14 mouse cellular contexts compared by ENCODE assay signal in genomic region chr2:116852249-116852648, GRCm38 (mm10). TPM values are rescaled to one million over a fixed set of nuclear protein-coding genes. Genes with fewer than 3 reads are reported as not detected.
DNase-seq lines count a peak whose midpoint lies in the region; ATAC-seq and TF ChIP-seq lines count a peak whose summit lies in the region.
"Had no signal": no experiment of that assay in that cellular context is flagged by ENCODE, and none has a peak within 500 bp of the region (broad histone marks: within the 10 kb centered on the region; RNA-seq: fewer than 3 reads in every experiment).

No protein-coding gene starts in this region.

- peaks cover 15% of the 10 kb centered on the region for H3K4me1 ChIP-seq in heart, embryonic 13.5 days
- no peaks in the 10 kb centered on the region for H3K4me1 ChIP-seq in neural tube, embryonic 11.5 days (ENCODE audit: control insufficient read depth, insufficient read depth, low read length)
- H3K4me1 ChIP-seq in neural tube, embryonic 15.5 days: peaks cover 8% of the 10 kb centered on the region; the same call in 1 of the 2 replicates
- H3K4me1 ChIP-seq in kidney, adult 2 months (ENCODE audit: control insufficient read depth, insufficient read depth, low read length): 0 out of 2 replicates have a peak, but pooled peaks cover 5% of the 10 kb centered on the region
- no peaks in the 10 kb centered on the region for H3K4me1 ChIP-seq in stomach, embryonic 16.5 days (ENCODE audit: control insufficient read depth, insufficient read depth, low read length)

- intact Hi-C loops in heart, postnatal 36 days (cut with DNase I): no loop called here

- no peaks in the 10 kb centered on the region for H3K27me3 ChIP-seq in heart, embryonic 13.5 days (replicated peaks)
- no peaks in the 10 kb centered on the region for H3K27me3 ChIP-seq in neural tube, embryonic 11.5 days (ENCODE audit: control insufficient read depth, insufficient read depth, low read length)
- no peaks in the 10 kb centered on the region for H3K27me3 ChIP-seq in neural tube, embryonic 15.5 days (replicated peaks)
- H3K27me3 ChIP-seq in kidney, adult 2 months (replicated peaks; ENCODE audit: control insufficient read depth, insufficient read depth, low read length): no peaks in the 10 kb centered on the region
- no peaks in the 10 kb centered on the region for H3K27me3 ChIP-seq in stomach, embryonic 16.5 days (ENCODE audit: control insufficient read depth, insufficient read depth, low read length)
- H3K27me3 ChIP-seq: neural tube, embryonic 13.5 days had no signal

- no peak overlapping the region for H3K4me2 ChIP-seq in heart, embryonic 13.5 days
- H3K4me2 ChIP-seq in neural tube, embryonic 11.5 days (ENCODE audit: low read depth): no peak overlapping the region
- no peak overlapping the region for H3K4me2 ChIP-seq in neural tube, embryonic 15.5 days
- H3K4me2 ChIP-seq in stomach, embryonic 16.5 days (ENCODE audit: low read depth, low read length): no peak overlapping the region
- H3K4me2 ChIP-seq: neural tube, embryonic 13.5 days had no signal

- H3K27ac ChIP-seq in heart, embryonic 13.5 days (replicated peaks): peak overlapping the region; percentile 51
- no peak overlapping the region for H3K27ac ChIP-seq in neural tube, embryonic 11.5 days (ENCODE audit: low read depth, low read length)
- H3K27ac ChIP-seq in neural tube, embryonic 15.5 days (replicated peaks): no peak overlapping the region
- no peak overlapping the region for H3K27ac ChIP-seq in kidney, adult 2 months (ENCODE audit: insufficient read depth, low read depth, low read length)
- H3K27ac ChIP-seq in stomach, embryonic 16.5 days (ENCODE audit: low read length): peak overlapping the region; percentile 2; the same call in 1 of the 2 replicates
- H3K27ac ChIP-seq: gastrocnemius, adult 2 months; neural tube, embryonic 13.5 days had no signal

- DNase-seq in heart, postnatal 36 days: no peak
- DNase-seq in neural tube, embryonic 11.5 days (ENCODE audit: low spot score): peak; percentile 21
- peak; percentile 62 for DNase-seq in kidney, adult 2 months
- DNase-seq in ovary, postnatal 10 days (ENCODE audit: low spot score): no peak
- no peak for DNase-seq in adrenal gland, adult 8-10 months
- DNase-seq: adrenal gland, postnatal 14 days; gastrocnemius, adult 2 months; lung, postnatal 4 days had no signal

- TF ChIP-seq POLR2A in kidney, adult 2 months (IDR thresholded peaks at IDR 0.05; ENCODE audit: low read depth, low read length): no peak

- ATAC-seq in heart, embryonic 13.5 days (ENCODE audit: extremely low read depth, insufficient number of reproducible peaks, low FRiP score, low TSS enrichment): no peak
- no peak for ATAC-seq in neural tube, embryonic 11.5 days (ENCODE audit: insufficient read depth, low FRiP score, low TSS enrichment)
- ATAC-seq in neural tube, embryonic 15.5 days (ENCODE audit: low FRiP score): no peak
- peak; percentile 37; the same call in 1 of the 2 replicates for ATAC-seq in stomach, embryonic 16.5 days (ENCODE audit: insufficient read depth, low FRiP score)

- H3K9ac ChIP-seq in heart, embryonic 13.5 days: no peak overlapping the region
- no peak overlapping the region for H3K9ac ChIP-seq in neural tube, embryonic 11.5 days (ENCODE audit: low read length)
- no peak overlapping the region for H3K9ac ChIP-seq in neural tube, embryonic 15.5 days (replicated peaks)
- H3K9ac ChIP-seq in stomach, embryonic 16.5 days (ENCODE audit: low read length): no peak overlapping the region
- H3K9ac ChIP-seq: neural tube, embryonic 13.5 days had no signal

- H3K4me3 ChIP-seq in heart, embryonic 13.5 days: no peak overlapping the region
- H3K4me3 ChIP-seq in neural tube, embryonic 11.5 days (ENCODE audit: low read depth, low read length): no peak overlapping the region
- H3K4me3 ChIP-seq in neural tube, embryonic 15.5 days (replicated peaks): no peak overlapping the region
- no peak overlapping the region for H3K4me3 ChIP-seq in kidney, adult 2 months (ENCODE audit: insufficient read depth, low read depth, low read length)
- no peak overlapping the region for H3K4me3 ChIP-seq in stomach, embryonic 16.5 days (replicated peaks; ENCODE audit: low read length)
- H3K4me3 ChIP-seq: gastrocnemius, adult 2 months; neural tube, embryonic 13.5 days had no signal

- TF ChIP-seq CTCF in kidney, adult 2 months (conservative IDR thresholded peaks at IDR 0.05; ENCODE audit: insufficient read depth, insufficient read length, low read depth, low read length): no peak

- 25% methylated on average over 5 of the region's 5 CpGs for WGBS in heart, embryonic 13.5 days
- WGBS in neural tube, embryonic 11.5 days: 58% methylated on average over 5 of the region's 5 CpGs
- 35% methylated on average over 5 of the region's 5 CpGs for WGBS in neural tube, embryonic 15.5 days
- WGBS in kidney, adult 2 months: 22% methylated on average over 5 of the region's 5 CpGs
- WGBS in stomach, embryonic 16.5 days: 36% methylated on average over 5 of the region's 5 CpGs

- no peaks in the 10 kb centered on the region for H3K36me3 ChIP-seq in heart, embryonic 13.5 days
- H3K36me3 ChIP-seq in neural tube, embryonic 11.5 days (ENCODE audit: control insufficient read depth, insufficient read depth, low read length): no peaks in the 10 kb centered on the region
- H3K36me3 ChIP-seq in neural tube, embryonic 15.5 days: no peaks in the 10 kb centered on the region
- H3K36me3 ChIP-seq in kidney, adult 2 months (ENCODE audit: control insufficient read depth, insufficient read depth, low read length): no peaks in the 10 kb centered on the region
- no peaks in the 10 kb centered on the region for H3K36me3 ChIP-seq in stomach, embryonic 16.5 days (ENCODE audit: control insufficient read depth, insufficient read depth, low read length)
- H3K36me3 ChIP-seq: neural tube, embryonic 13.5 days had no signal

- no peaks in the 10 kb centered on the region for H3K9me3 ChIP-seq in heart, embryonic 13.5 days
- H3K9me3 ChIP-seq in neural tube, embryonic 11.5 days (ENCODE audit: control insufficient read depth, low read length): no peaks in the 10 kb centered on the region
- H3K9me3 ChIP-seq in neural tube, embryonic 15.5 days (replicated peaks): no peaks in the 10 kb centered on the region
- no peaks in the 10 kb centered on the region for H3K9me3 ChIP-seq in stomach, embryonic 16.5 days (replicated peaks; ENCODE audit: control insufficient read depth, low read length)
- H3K9me3 ChIP-seq: neural tube, embryonic 13.5 days had no signal

RNA-seq across cellular contexts. Expression of gene Tmco5, which starts 26.2 kb away (rescaled TPM):
- polyA plus RNA-seq in heart, embryonic 13.5 days (2015; fragmentation: Nextera tagmentation; extraction: Ambion mirVana): not detected in 2 replicates
- not detected for total RNA-seq in heart, postnatal 36 days (2021)
- polyA plus RNA-seq in neural tube, embryonic 11.5 days (2014; fragmentation: Nextera tagmentation; extraction: Ambion mirVana): not detected in 2 replicates
- not detected in 2 replicates for polyA plus RNA-seq in neural tube, embryonic 15.5 days (2015; fragmentation: Nextera tagmentation; extraction: Ambion mirVana)
- polyA plus RNA-seq in kidney, adult 2 months (2012; rRNA removed): 0.38 TPM in 1 of 2 replicates, not detected in the other
- polyA plus RNA-seq in stomach, embryonic 16.5 days (2015; fragmentation: Nextera tagmentation; extraction: Ambion mirVana): not detected in 2 replicates
- total RNA-seq in adrenal gland, adult 8-10 months (2022): not detected
- total RNA-seq: adrenal gland, postnatal 14 days; gastrocnemius, adult 2 months had no signal
- polyA plus RNA-seq: embryonic facial prominence, embryonic 11.5 days; neural tube, embryonic 13.5 days; spleen, adult 2 months had no signal

Comparison
In these comparisons a context has a peak if more than half of its experiments do, and no peak if none do; other contexts are left out.
1. H3K27ac ChIP-seq: peak in heart, embryonic 13.5 days (single experiment) and stomach, embryonic 16.5 days (single experiment); none in neural tube, embryonic 11.5 days (single experiment), neural tube, embryonic 15.5 days (single experiment) and kidney, adult 2 months (single experiment).
2. DNase-seq: peak in neural tube, embryonic 11.5 days (single experiment) and kidney, adult 2 months (single experiment); none in heart, postnatal 36 days (0 of 2), ovary, postnatal 10 days (single experiment) and adrenal gland, adult 8-10 months (single experiment).